Mouse (Mus musculus) forebrain, embryonic 16.5 days (tissue): ENCODE results near the gene Gm6993. TPM values are rescaled to one million over a fixed set of nuclear protein-coding genes. Genes with fewer than 3 reads are reported as not detected.

Experiments
- ATAC-seq: fragments of 200-750 bp; cut with Nextera tagmentation; 2 replicates; pipeline ENCODE4 v1.8.0; 2017; ENCODE audit warnings: mild to moderate bottlenecking, moderate library complexity
- H3K27ac ChIP-seq: fragments of 300-500 bp; sonication (generic); 2 replicates; pipeline ENCODE4 v1.5.1; 2014; ENCODE audit warnings: low read length, control low read depth
- H3K27me3 ChIP-seq: fragments of 300-500 bp; sonication (generic); replicated peaks from 2 replicates; pipeline ENCODE4 v1.6.1; 2014; ENCODE audit warnings: low read length; ENCODE audit not compliant: control insufficient read depth, insufficient read depth
- H3K36me3 ChIP-seq: fragments of 300-500 bp; sonication (generic); 2 replicates; pipeline ENCODE4 v1.6.1; 2014; ENCODE audit not compliant: control insufficient read depth, insufficient read depth
- H3K4me1 ChIP-seq: fragments of 300-500 bp; sonication (generic); replicated peaks from 2 replicates; pipeline ENCODE4 v1.6.1; 2014; ENCODE audit warnings: low read length; ENCODE audit not compliant: control insufficient read depth, insufficient read depth
- H3K4me2 ChIP-seq: fragments of 300-500 bp; sonication (generic); 2 replicates; pipeline ENCODE4 v1.6.1; 2014; ENCODE audit warnings: mild to moderate bottlenecking, low read length, control low read depth
- H3K4me3 ChIP-seq: fragments of 300-500 bp; sonication (generic); replicated peaks from 2 replicates; pipeline ENCODE4 v1.5.1; 2014; ENCODE audit warnings: mild to moderate bottlenecking, low read length, control low read depth
- H3K9ac ChIP-seq: fragments of 300-500 bp; sonication (generic); replicated peaks from 2 replicates; pipeline ENCODE4 v1.6.1; 2014; ENCODE audit warnings: low read depth, low read length, control low read depth
- H3K9me3 ChIP-seq: fragments of 300-500 bp; sonication (generic); 2 replicates; pipeline ENCODE4 v1.6.1; 2016; ENCODE audit warnings: low read length; ENCODE audit not compliant: control insufficient read depth
- WGBS: fragments of 180-500 bp; shearing (Covaris S2); extraction: QIAGEN DNeasy Blood & Tissue Kit; methylation state at CpG from one replicate; pipeline ENCODE4 v1.1.7; 2014; 5-methylcytosine and 5-hydroxymethylcytosine counted together
- polyA plus RNA-seq: library from polyadenylated mRNA; unstranded; fragments of >200 nt; fragmentation: Nextera tagmentation; extraction: Ambion mirVana; gene quantifications from 2 replicates; pipeline ENCODE4 v1.2.1, GENCODE M21; 2015

The Gm6993 gene
- polyA plus RNA-seq, 1 experiment from 2014 or later, result not detected

DNA sequence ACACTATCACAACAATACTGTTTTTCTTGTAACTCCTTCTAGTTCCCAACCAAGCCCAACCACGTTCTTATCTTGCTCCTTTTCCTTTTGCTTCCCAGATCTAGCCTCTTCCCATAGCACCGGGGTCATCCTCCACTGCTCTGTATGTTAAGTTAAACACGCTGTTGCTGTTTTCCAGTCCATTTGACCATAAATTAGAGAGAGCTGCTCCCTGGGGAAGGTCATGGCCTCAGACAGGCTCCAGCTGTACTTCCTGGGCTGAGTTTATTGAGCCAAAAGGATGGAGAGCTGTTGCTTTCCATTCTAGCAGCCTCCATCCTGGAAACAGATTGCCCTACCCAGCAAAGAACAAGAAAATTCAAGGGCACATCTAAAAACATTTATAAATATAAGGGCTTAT lies 7.6 kb downstream of the Gm6993 start:
- H3K36me3 ChIP-seq, result no peaks in the 10 kb centered on the region
- no peaks in the 10 kb centered on the region for H3K4me1 ChIP-seq
- no peaks in the 10 kb centered on the region for H3K9me3 ChIP-seq
- WGBS, result 69% methylated on average over 3 of the region's 3 CpGs
- no peak overlapping the region for H3K4me2 ChIP-seq
- H3K9ac ChIP-seq, result no peak overlapping the region
- no peak overlapping the region for H3K4me3 ChIP-seq
- ATAC-seq, result no peak
- H3K27me3 ChIP-seq, result no peaks in the 10 kb centered on the region
- no peak overlapping the region for H3K27ac ChIP-seq

DNA sequence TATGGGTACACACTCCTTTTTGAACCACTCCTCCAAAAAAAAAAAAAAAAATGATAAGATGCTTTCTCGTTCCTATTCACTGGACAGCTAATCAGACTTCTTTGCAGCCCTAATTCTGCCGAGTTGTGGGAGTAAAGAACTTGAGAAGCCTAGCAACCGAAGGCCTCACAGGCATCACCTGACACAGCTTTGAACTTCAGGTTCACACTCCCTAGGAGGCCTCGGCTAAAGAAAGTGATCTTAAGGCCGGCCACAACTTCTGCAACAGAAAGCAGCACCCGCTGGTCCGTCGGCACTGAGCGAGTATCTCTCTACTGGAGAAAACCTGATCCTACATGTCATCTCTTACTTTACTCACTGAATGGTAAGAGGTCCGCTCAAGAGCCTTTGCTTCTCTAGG lies 8.1 kb downstream of the Gm6993 start:
- WGBS, result 54% methylated on average over 10 of the region's 10 CpGs
- H3K9ac ChIP-seq, result no peak overlapping the region
- H3K4me3 ChIP-seq, result no peak overlapping the region
- H3K4me2 ChIP-seq, result no peak overlapping the region
- H3K27ac ChIP-seq, result no peak overlapping the region
- ATAC-seq, result no peak
- no peaks in the 10 kb centered on the region for H3K27me3 ChIP-seq
- no peaks in the 10 kb centered on the region for H3K4me1 ChIP-seq
- no peaks in the 10 kb centered on the region for H3K36me3 ChIP-seq
- H3K9me3 ChIP-seq, result no peaks in the 10 kb centered on the region

DNA sequence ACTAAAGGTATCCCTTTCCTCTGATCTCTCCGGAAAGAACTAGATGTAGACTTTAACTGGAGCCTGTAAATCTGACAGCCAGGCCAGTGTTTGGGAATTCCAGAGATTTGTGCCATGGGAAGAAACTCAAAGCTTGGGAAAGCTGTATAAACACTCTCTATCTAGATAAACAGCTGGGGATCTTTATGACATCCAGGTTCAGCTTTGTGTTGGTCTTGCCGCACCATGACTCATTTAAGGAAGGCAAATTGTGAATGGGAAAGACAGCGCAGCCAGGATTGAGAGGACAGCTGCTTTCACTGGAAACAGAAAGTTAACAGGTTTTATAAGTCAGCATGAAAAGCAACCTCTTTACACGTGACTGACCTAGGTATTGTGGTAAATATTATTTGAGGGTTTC lies 11.7 kb downstream of the Gm6993 start:
- Histone ChIP-seq H3K27me3 (no peaks in the 10 kb centered on the region), H3K27ac (no peak overlapping the region), H3K9ac (no peak overlapping the region), H3K36me3 (no peaks in the 10 kb centered on the region), H3K9me3 (no peaks in the 10 kb centered on the region), H3K4me3 (no peak overlapping the region), H3K4me1 (no peaks in the 10 kb centered on the region), H3K4me2 (no peak overlapping the region)
- ATAC-seq, result no peak
- WGBS, result 89% methylated on average over 4 of the region's 4 CpGs

DNA sequence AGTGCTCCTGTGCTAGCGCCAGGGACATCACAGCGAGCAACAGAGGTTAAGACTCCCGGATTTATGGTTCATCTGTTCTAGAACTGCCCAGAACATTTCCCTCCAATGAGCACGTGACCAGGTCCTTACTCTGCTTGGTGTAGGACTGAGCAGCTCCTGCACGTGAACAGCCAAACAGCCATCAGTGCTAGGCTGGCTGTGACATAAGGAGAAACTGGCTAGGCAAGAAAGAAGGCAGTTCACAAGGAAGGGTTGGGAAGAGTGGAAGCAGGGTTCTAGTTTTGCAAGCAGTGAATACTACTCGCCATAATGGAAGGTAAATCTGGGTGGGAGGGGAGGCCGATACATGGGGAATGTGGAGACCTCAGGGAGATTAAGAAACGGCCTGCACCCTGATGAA lies 14.4 kb downstream of the Gm6993 start:
- Histone ChIP-seq H3K4me2 (no peak overlapping the region), H3K9ac (no peak overlapping the region), H3K27me3 (no peaks in the 10 kb centered on the region), H3K4me1 (no peaks in the 10 kb centered on the region), H3K4me3 (no peak overlapping the region), H3K9me3 (no peaks in the 10 kb centered on the region), H3K36me3 (no peaks in the 10 kb centered on the region), H3K27ac (no peak overlapping the region)
- no peak for ATAC-seq
- 85% methylated on average over 8 of the region's 8 CpGs for WGBS

DNA sequence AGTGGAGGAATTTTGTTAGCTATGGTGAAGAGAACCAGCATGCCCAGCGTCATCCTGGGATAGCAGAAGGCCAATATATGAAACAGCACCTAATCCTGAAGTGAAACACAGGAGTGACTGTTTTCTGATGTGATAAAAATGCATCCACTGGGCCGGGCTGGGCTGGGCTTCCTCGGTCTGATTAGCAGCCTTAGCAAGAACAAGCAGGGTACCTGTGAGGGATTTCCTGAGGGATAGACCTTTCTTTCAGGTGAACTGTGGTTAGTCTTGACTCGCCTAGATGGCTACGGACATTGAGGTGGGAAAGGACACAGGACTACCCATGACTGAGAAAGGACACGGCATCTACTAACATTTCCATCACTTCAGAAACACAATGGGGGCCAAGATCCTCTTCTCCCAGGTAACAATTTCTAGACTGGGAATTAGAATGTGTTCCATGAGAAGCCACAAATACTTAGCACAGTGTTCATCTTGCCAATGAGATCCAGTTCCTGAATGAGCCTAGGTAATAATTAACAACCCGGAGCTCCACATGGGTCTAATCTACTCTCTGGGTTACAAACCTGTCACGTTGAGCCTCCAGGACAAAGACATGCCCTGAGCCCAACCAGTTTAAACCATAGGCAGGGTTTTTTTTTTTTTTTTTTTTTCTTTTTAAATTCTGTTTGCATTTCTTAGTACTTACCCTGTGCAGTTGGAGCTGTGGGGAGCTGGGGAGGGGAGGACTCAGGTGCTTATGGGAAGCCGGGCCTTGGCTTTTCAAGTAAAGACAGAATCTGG lies 15.7 kb downstream of the Gm6993 start:
- no peak for ATAC-seq

DNA sequence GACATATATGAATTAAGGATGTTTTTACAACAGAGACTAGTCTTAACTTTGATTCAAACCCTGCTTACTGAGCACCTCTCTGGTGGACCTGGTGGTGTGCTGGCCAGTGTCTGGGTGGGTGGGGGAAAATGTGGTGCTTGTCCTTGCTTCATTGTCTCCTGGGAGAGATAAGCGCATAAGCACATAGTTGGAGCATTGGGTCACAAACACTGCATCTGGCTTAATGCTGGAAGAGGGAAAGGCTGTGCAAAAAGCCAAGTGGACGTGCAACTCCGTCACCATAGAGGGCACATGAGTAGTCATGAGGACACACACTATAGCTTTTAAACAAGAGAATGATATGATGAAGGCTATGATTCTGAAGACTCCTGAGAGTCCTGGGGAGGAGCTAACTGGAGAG lies 21.3 kb downstream of the Gm6993 start:
- H3K9me3 ChIP-seq, result no peaks in the 10 kb centered on the region
- H3K36me3 ChIP-seq, result no peaks in the 10 kb centered on the region
- peaks cover 33% of the 10 kb centered on the region for H3K27me3 ChIP-seq
- no peak overlapping the region for H3K9ac ChIP-seq
- no peak overlapping the region for H3K27ac ChIP-seq
- H3K4me1 ChIP-seq, result peaks cover 6% of the 10 kb centered on the region
- no peak overlapping the region for H3K4me2 ChIP-seq
- no peak for ATAC-seq
- WGBS, result 92% methylated on average over 3 of the region's 3 CpGs
- no peak overlapping the region for H3K4me3 ChIP-seq

More for the DNA sequence above, 15.7 kb downstream of the Gm6993 start:
- Histone ChIP-seq H3K9ac (no peak overlapping the region), H3K4me1 (no peaks in the 10 kb centered on the region), H3K9me3 (no peaks in the 10 kb centered on the region), H3K36me3 (no peaks in the 10 kb centered on the region), H3K4me2 (no peak overlapping the region), H3K27me3 (no peaks in the 10 kb centered on the region), H3K4me3 (no peak overlapping the region), H3K27ac (no peak overlapping the region)
- 71% methylated on average over 9 of the region's 9 CpGs for WGBS

DNA sequence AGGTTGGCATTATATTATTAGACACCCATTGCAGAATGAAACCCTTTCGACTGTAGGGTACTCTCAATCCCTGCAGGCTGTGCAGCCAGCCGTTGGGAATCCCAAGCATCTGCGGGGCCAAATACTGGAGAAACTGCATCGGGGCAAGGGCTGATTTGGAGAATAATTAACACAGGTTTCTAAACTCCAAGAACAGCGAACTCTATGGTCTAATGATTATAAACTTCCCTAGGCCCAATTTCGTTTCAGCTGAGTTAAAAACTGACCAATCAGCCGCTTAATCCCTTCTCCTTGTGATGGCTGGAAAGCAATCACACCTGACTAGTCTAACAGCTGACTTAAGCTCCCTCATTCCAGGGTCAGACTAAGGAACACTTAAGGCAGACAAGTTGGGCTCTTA lies 23.4 kb downstream of the Gm6993 start:
- Histone ChIP-seq H3K4me1 (peaks cover 8% of the 10 kb centered on the region), H3K4me2 (no peak overlapping the region), H3K36me3 (no peaks in the 10 kb centered on the region), H3K4me3 (no peak overlapping the region), H3K9ac (no peak overlapping the region), H3K9me3 (no peaks in the 10 kb centered on the region), H3K27me3 (peaks cover 35% of the 10 kb centered on the region), H3K27ac (no peak overlapping the region)
- 30% methylated on average over 7 of the region's 7 CpGs for WGBS
- no peak for ATAC-seq

DNA sequence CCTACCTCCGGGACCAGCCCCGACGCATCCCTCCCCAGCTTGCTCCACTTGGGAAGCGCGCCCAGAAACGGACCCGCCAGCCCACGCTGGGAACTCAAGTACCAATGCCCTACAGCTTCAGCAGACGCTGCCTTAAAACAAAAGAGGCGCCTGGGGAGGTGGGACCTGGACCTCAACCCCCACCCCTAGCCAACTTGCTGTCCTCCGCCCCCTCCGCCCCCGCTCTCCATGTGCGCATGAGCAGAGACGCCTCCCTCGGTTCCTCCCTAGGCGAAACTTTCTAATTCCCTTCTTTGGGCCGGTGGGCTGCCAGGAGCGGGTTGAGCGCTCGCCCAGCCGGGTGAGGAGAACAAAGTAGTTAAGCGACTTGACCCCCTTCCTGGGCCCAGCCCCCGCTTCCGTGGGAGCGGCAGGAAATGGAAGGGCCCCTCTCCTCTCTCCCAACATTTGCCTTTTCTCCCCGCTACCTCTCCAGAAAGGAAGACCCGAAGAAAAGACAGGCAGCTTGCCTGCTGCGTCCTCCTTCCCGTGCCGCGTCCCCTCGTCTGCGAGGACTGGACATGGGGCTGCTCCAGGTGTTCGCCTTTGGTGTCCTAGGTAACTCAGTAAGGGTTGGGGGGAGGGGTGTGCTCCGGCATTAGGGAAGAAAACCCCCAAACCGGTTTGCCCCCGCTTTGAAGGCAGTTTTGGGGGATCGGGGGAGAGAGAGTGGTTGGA lies 24.6 kb downstream of the Gm6993 start, which contains the start of gene Lamb1:
Gene Lamb1, plus strand, starts transcription at position 230 of the 717 bp plus-strand sequence.
- Histone ChIP-seq H3K27me3 (peaks cover 35% of the 10 kb centered on the region), H3K9me3 (no peaks in the 10 kb centered on the region), H3K4me1 (peaks cover 8% of the 10 kb centered on the region), H3K36me3 (no peaks in the 10 kb centered on the region), H3K4me3 (peak within 1 kb of the TSS; percentile 55), H3K27ac (peak within 1 kb of the TSS; percentile 45), H3K9ac (peak within 1 kb of the TSS; percentile 60), H3K4me2 (peak within 1 kb of the TSS; percentile 83)
- ATAC-seq, result peak; percentile 32
- WGBS, result under 1% methylated on average over 37 of the region's 39 CpGs

DNA sequence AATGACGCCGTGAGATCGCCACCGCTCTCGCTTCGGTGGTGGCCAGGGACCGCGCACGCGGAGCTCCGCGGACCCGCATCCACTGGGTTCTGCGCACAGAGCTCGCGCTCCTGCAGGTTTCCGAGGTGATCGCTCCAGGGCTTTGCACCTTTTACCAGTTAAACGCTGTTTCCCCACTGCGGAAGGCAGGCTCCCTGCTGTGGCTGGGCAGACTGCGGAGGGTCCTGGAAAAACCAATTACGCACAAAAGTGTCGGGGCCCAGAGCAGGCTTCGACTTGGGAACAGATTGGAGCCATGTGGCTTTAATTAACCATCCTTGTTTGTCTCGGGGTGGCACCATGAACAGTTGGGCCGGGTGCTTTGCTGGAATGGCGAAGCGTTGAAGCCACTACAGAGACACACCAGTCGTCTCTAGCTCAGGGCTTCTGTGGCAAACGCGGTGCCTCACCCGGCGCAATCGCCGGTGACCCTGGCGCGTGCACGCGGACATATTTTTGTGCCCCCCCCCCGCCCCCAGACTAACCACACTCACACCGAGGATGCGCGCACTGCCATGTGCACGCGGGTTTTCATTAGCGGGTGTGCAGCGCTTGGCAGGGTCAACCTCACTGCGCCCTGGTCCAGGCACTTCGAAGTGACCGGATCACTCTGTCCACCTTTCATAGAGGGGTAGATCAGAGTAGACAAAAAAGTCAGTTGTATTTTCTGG lies 25.3 kb downstream of the Gm6993 start:
- Histone ChIP-seq H3K27ac (peak overlapping the region; percentile 45), H3K4me3 (peak overlapping the region; percentile 55), H3K4me2 (peak overlapping the region; percentile 83), H3K4me1 (peaks cover 8% of the 10 kb centered on the region), H3K9me3 (no peaks in the 10 kb centered on the region), H3K27me3 (peaks cover 35% of the 10 kb centered on the region), H3K9ac (peak overlapping the region; percentile 60), H3K36me3 (no peaks in the 10 kb centered on the region)
- under 1% methylated on average over 49 of the region's 50 CpGs for WGBS
- ATAC-seq, result peak; percentile 69
